Mouse (Mus musculus): ENCODE data around the gene Olfr775.

Olfr775 gene

DNA sequence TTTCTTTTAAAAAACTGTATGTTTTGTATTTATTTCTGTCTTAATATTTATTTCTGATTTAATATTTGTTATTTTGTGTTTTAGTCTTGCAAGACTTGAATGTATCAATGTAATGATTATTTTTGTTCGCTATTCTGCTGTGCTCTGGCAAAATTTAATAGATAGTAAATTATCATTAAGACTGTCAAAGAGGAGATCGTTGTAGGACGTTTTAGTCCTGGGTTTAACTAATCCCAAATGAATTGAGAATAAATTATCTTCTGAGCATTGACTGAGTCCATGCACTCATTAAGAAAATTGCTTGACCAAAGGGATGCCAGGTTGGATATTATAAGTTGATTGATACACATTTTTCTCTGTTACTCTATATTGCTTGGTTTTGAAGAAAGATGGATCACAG lies at the start of gene Olfr775:
Olfr775 (plus strand) TSS at position 301 of the 400 bp plus-strand sequence.
- in situ Hi-C loops (cut with MboI): no loop called here

DNA sequence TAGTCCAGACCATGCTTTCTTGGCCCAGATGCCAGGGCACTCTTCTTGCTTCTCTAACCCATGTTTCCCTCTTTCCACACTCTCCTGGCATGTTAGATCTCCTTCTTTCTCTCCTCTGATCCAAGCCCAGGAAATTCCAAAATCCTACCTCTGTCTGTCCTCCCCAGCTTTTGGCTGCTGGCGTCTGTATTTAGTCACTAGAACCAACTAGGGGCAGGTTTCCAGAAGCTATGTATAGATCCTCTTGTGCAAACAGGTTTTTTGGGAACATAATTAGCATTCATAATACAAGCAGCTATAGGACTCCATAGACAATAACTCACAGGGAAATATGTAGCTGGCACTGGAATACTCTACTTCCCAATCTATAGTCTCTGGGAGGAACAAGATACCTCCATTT lies 17.5 kb upstream of the Olfr775 start:
- in situ Hi-C loops (cut with MboI): no loop called here

DNA sequence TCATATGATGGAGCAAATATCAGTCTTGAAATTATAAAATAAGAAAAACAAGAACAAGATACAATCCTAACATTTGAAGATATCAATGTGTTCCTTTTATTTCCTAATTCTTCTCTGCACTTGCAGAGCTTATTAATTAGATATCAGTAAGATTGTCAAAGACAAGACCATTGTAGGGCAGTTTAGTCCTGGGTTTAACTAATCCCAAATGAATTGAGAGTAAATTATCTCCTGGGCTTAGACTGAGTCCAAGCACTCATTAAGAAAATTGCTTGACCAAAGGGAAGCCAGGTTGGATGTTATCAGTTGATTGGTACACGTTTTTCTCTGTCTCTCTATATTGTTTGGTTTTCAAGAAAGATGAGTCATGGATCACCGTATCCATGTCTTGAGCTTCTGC lies 12.3 kb upstream of the Olfr775 start, which contains the start of gene Olfr774:
Olfr774 (plus strand) TSS at position 301 of the 400 bp plus-strand sequence.
- in situ Hi-C loops (cut with MboI): no loop called here

DNA sequence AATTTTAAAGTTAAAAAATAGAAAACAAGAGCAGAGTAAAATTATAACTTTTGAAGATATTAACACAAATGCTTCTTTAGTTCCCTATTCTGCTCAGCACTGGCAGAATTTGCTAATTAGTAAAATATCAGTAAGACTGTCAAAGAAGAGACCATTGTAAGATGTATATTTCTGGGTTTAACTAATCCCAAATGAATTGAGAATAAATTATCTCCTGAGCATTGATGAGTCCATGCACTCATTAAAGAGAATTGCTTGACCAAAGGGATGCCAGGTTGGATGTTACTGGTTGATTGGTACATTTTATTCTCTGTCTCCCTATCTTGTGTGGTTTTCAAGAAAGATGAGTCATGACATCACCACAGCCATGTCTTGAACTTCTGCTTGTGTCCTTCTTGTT lies 10.6 kb downstream of the Olfr775 start, which contains the start of gene Olfr776:
Olfr776 (plus strand) TSS at position 301 of the 400 bp plus-strand sequence.
- in situ Hi-C loops (cut with MboI): no loop called here

DNA sequence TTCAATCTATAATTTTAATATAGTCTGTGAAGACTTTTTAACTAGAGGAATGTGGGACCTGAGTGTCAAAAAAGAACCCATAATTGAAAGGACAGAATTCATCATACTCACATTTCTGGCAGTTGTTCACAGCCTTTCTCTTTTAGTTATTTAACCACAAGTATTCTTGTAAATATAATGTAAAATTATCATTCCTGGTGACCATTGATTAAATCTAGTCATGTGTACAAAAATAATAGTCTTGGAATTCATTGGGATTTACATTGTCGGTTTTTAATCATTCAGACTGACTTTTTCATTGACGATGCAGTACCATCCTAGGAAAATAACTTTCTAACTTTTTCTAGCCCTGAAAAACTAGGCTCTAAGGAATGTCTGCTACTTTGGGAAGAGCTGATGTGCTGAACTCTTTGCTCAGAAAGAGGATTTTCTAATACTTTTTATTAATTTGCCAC lies 22.9 kb downstream of the Olfr775 start, which contains the start of gene Olfr777:
Olfr777 (minus strand) TSS at position 405 of the 455 bp plus-strand sequence.
- in situ Hi-C loops (cut with MboI): no loop called here
